Mouse (Mus musculus): ENCODE results near the gene Ube2v1.

- TF ChIP-seq CTCF (IDR thresholded peaks at IDR 0.05; ENCODE audit: borderline replicate concordance, insufficient read depth, low read length) (peak; percentile 81), POLR2A (IDR thresholded peaks at IDR 0.05; ENCODE audit: low read depth, low read length) (no peak)
Measured at GRCm38 (mm10) chr2:167641337-167641736, 9.4 kb upstream of the Ube2v1 start.

Data from embryonic fibroblast, embryonic 13.5 days (primary cell).